In genomic region chr12:108902940-108903339, GRCm38 (mm10) we compare ENCODE assay signal across 8 mouse cellular contexts. TPM values are rescaled to one million over a fixed set of nuclear protein-coding genes. Genes with fewer than 3 reads are reported as not detected.
DNase-seq lines count a peak whose midpoint lies in the region; ATAC-seq lines count a peak whose summit lies in the region.

No protein-coding gene starts in this region.

- ATAC-seq in kidney, embryonic 14.5 days (ENCODE audit: low FRiP score, low TSS enrichment), result peak; percentile 58
- peak; percentile 58 for ATAC-seq in liver, embryonic 13.5 days (ENCODE audit: low read depth)
- ATAC-seq in neural tube, embryonic 12.5 days (ENCODE audit: low FRiP score, low read depth), result 0 out of 2 replicates have a peak, but pooled peaks have one; percentile 38

- DNase-seq in B cell, adult 2 months, result peak; percentile 64
- peak; percentile 73 for DNase-seq in MN1 (ENCODE audit: low spot score)
- DNase-seq in cerebellum, postnatal 25 days, result peak; percentile 69 to 78
- DNase-seq in gastrocnemius, adult 18-20 months (ENCODE audit: low spot score), result peak; percentile 56
- DNase-seq in liver, embryonic 13.5 days, result peak; percentile 40
- DNase-seq in thymus, postnatal 25 days, result peak; percentile 51

- H3K9ac ChIP-seq in kidney, embryonic 14.5 days (ENCODE audit: low read depth, low read length), result no peak overlapping the region
- no peak overlapping the region for H3K9ac ChIP-seq in liver, embryonic 13.5 days
- no peak overlapping the region for H3K9ac ChIP-seq in neural tube, embryonic 12.5 days

- whole genome bisulfite sequencing in kidney, embryonic 14.5 days, result 12% methylated on average over 8 of the region's 8 CpGs
- 19% methylated on average over 8 of the region's 8 CpGs for WGBS in liver, embryonic 13.5 days (ENCODE audit: insufficient replicate concordance)
- WGBS in neural tube, embryonic 12.5 days, result 20% methylated on average over 8 of the region's 8 CpGs

- no peaks in the 10 kb centered on the region for H3K9me3 ChIP-seq in kidney, embryonic 14.5 days (ENCODE audit: control insufficient read depth, low read length)
- no peaks in the 10 kb centered on the region for H3K9me3 ChIP-seq in liver, embryonic 13.5 days (replicated peaks)
- H3K9me3 ChIP-seq in neural tube, embryonic 12.5 days, result no peaks in the 10 kb centered on the region

- no peak overlapping the region for H3K4me2 ChIP-seq in kidney, embryonic 14.5 days (replicated peaks; ENCODE audit: low read depth, low read length)
- H3K4me2 ChIP-seq in liver, embryonic 13.5 days, result no peak overlapping the region
- no peak overlapping the region for H3K4me2 ChIP-seq in neural tube, embryonic 12.5 days (replicated peaks)

- 0 out of 2 replicates have a peak, but pooled peaks cover 4% of the 10 kb centered on the region for H3K36me3 ChIP-seq in kidney, embryonic 14.5 days (ENCODE audit: control insufficient read depth, insufficient read depth, low read length)
- no peaks in the 10 kb centered on the region for H3K36me3 ChIP-seq in liver, embryonic 13.5 days
- H3K36me3 ChIP-seq in neural tube, embryonic 12.5 days, result peaks cover 6% of the 10 kb centered on the region; the same call in 1 of the 2 replicates

- peaks cover 17% of the 10 kb centered on the region; the same call in 1 of the 2 replicates for H3K4me1 ChIP-seq in kidney, embryonic 14.5 days (ENCODE audit: control insufficient read depth, insufficient read depth, low read length)
- no peaks in the 10 kb centered on the region for H3K4me1 ChIP-seq in liver, embryonic 13.5 days (replicated peaks)
- H3K4me1 ChIP-seq in neural tube, embryonic 12.5 days, result peaks cover 33% of the 10 kb centered on the region

- H3K4me3 ChIP-seq in kidney, embryonic 14.5 days (ENCODE audit: low read length), result no peak overlapping the region
- no peak overlapping the region for H3K4me3 ChIP-seq in liver, embryonic 13.5 days (replicated peaks)
- H3K4me3 ChIP-seq in neural tube, embryonic 12.5 days, result no peak overlapping the region

- H3K27me3 ChIP-seq in kidney, embryonic 14.5 days (ENCODE audit: control insufficient read depth, insufficient read depth, low read length), result no peaks in the 10 kb centered on the region
- H3K27me3 ChIP-seq in liver, embryonic 13.5 days, result no peaks in the 10 kb centered on the region
- no peaks in the 10 kb centered on the region for H3K27me3 ChIP-seq in neural tube, embryonic 12.5 days (replicated peaks)

- H3K27ac ChIP-seq in kidney, embryonic 14.5 days (ENCODE audit: low read depth, low read length), result no peak overlapping the region
- H3K27ac ChIP-seq in liver, embryonic 13.5 days, result no peak overlapping the region
- no peak overlapping the region for H3K27ac ChIP-seq in neural tube, embryonic 12.5 days

RNA-seq across cellular contexts. Expression of gene Wars, which starts 9.0 kb away (rescaled TPM):
- 10 to 100 TPM; 23.5 to 29.2 TPM for total RNA-seq in gastrocnemius, adult 18-20 months (2021)
- 62.4 and 107 TPM in 2 replicates for polyA plus RNA-seq in kidney, embryonic 14.5 days (2014; fragmentation: Nextera tagmentation; extraction: Ambion mirVana)
- 39.6 and 48.0 TPM in 2 replicates for polyA plus RNA-seq in liver, embryonic 13.5 days (2015; fragmentation: Nextera tagmentation; extraction: Ambion mirVana)
- 120 and 123 TPM in 2 replicates for polyA plus RNA-seq in neural tube, embryonic 12.5 days (2016; fragmentation: Nextera tagmentation; extraction: Ambion mirVana)

RNA-seq across cellular contexts. Expression of gene Wdr25, which starts 9.5 kb away (rescaled TPM):
- 1 to 10 TPM; 2.7 to 4.1 TPM for total RNA-seq in gastrocnemius, adult 18-20 months (2021)
- polyA plus RNA-seq in kidney, embryonic 14.5 days (2014; fragmentation: Nextera tagmentation; extraction: Ambion mirVana), result 3.4 and 6.0 TPM in 2 replicates
- 2.7 TPM in 2 replicates for polyA plus RNA-seq in liver, embryonic 13.5 days (2015; fragmentation: Nextera tagmentation; extraction: Ambion mirVana)
- 7.0 and 9.8 TPM in 2 replicates for polyA plus RNA-seq in neural tube, embryonic 12.5 days (2016; fragmentation: Nextera tagmentation; extraction: Ambion mirVana)
